Mouse (Mus musculus): ENCODE data around the gene BC024978. TPM values are rescaled to one million over a fixed set of nuclear protein-coding genes. Genes with fewer than 3 reads are reported as not detected.

BC024978 gene
- polyA plus RNA-seq (2012; rRNA removed): 11.2 and 13.5 TPM in 2 replicates

- H3K4me3 ChIP-seq (replicated peaks; ENCODE audit: extremely low read depth, low read depth, low read length): peak within 1 kb of the TSS; percentile 86
- TF ChIP-seq CTCF (IDR thresholded peaks at IDR 0.05; ENCODE audit: insufficient read depth, low read length) (no peak), POLR2A (IDR thresholded peaks at IDR 0.05; ENCODE audit: borderline replicate concordance, extremely low read depth, low read depth, low read length) (peak; percentile 70)
- under 1% methylated on average over 64 of the region's 64 CpGs for whole genome bisulfite sequencing
Measured at GRCm38 (mm10) chr7:27195681-27196611, at the start of gene BC024978, which contains the start of gene Snrpa. TSS of gene BC024978 (plus strand) at chr7:27195781. TSS of gene Snrpa (minus strand) at chr7:27196271.

GRCm38 (mm10) chr7:27153205-27153764 is 42.3 kb upstream of the BC024978 start, which contains the start of gene Cyp2t4:
TSS of gene Cyp2t4 (plus strand) at chr7:27153714.
- TF ChIP-seq POLR2A (IDR thresholded peaks at IDR 0.05; ENCODE audit: borderline replicate concordance, extremely low read depth, low read depth, low read length): no peak
- no peak for TF ChIP-seq CTCF (IDR thresholded peaks at IDR 0.05; ENCODE audit: insufficient read depth, low read length)
- WGBS: 26% methylated on average over 10 of the region's 10 CpGs

More at GRCm38 (mm10) chr7:27195681-27196611, at the start of gene BC024978, which contains the start of gene Snrpa:
- peak; percentile 93 for DNase-seq
- H3K4me1 ChIP-seq (ENCODE audit: control insufficient read depth, insufficient read depth, low read length): no peaks in the 10 kb centered on the region

DNA sequence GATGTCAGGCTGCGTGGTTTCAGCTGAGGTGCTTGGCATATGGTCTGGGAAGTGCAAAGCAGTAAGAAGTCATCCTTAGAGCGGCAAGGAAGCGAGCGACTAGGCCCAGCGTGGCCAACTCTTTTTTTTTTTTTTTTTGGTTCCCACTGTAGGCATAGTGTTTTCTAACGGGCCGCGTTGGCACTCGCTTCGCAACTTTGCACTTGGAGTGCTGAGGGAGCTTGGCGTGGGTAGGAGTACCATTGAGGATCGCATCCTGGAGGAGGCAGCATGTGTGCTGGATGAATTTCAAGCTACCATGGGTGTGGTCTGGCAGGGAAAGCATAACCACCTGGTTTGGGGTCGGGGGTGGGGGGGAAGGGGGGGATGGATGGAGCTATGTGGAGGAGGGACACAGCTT is 39.6 kb upstream of the BC024978 start:
- DNase-seq: no peak
- Histone ChIP-seq H3K4me1 (ENCODE audit: control insufficient read depth, insufficient read depth, low read length) (peaks cover 11% of the 10 kb centered on the region), H3K4me3 (replicated peaks; ENCODE audit: extremely low read depth, low read depth, low read length) (no peak overlapping the region)
- TF ChIP-seq CTCF (IDR thresholded peaks at IDR 0.05; ENCODE audit: insufficient read depth, low read length): no peak
- TF ChIP-seq POLR2A (IDR thresholded peaks at IDR 0.05; ENCODE audit: borderline replicate concordance, extremely low read depth, low read depth, low read length): no peak
- 66% methylated on average over 13 of the region's 13 CpGs for WGBS

More at GRCm38 (mm10) chr7:27153205-27153764, 42.3 kb upstream of the BC024978 start, which contains the start of gene Cyp2t4:
- H3K4me1 ChIP-seq (ENCODE audit: control insufficient read depth, insufficient read depth, low read length): peaks cover 5% of the 10 kb centered on the region
- peak; percentile 54 for DNase-seq
- no peak within 1 kb of the TSS for H3K4me3 ChIP-seq (replicated peaks; ENCODE audit: extremely low read depth, low read depth, low read length)

DNA sequence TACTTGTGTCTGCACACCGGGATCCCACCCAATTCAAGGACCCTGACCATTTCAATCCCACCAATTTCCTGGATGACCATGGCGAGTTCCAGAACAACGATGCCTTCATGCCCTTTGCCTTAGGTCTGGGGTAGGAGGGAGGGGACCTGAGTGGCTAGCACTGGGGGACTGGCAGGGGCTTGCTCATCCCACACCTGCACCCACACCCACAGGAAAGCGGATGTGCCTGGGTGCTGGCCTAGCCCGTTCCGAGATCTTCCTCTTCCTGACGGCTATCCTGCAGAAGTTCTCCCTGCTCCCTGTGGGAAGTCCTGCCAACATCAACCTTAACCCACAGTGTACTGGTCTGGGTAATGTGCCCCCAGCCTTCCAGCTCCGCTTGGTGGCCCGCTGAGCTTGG is 37.4 kb upstream of the BC024978 start:
- DNase-seq: no peak
- no peak overlapping the region for H3K4me3 ChIP-seq (replicated peaks; ENCODE audit: extremely low read depth, low read depth, low read length)
- 84% methylated on average over 9 of the region's 9 CpGs for WGBS
- TF ChIP-seq POLR2A (IDR thresholded peaks at IDR 0.05; ENCODE audit: borderline replicate concordance, extremely low read depth, low read depth, low read length): no peak
- TF ChIP-seq CTCF (IDR thresholded peaks at IDR 0.05; ENCODE audit: insufficient read depth, low read length): no peak
- peaks cover 22% of the 10 kb centered on the region for H3K4me1 ChIP-seq (ENCODE audit: control insufficient read depth, insufficient read depth, low read length)

DNA sequence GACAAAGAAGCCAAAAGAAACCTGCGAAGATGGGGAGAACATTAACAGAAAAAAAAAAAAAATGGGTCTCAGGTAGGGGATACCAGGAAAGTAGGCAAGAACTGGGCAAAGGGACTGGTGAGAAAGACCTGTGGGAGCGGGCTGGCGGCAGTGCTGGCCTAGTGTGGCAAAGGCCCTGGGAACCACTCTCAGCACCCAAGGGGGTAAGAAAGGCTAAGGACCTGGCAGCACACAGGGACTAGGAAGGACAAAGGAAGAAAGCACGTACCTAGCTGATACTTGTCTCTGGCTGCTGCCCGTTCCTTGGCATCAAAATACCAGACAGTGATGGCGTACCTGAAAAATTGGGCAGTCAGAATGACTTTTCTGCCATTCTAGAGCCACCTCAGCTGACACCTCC is 36.3 kb upstream of the BC024978 start:
- WGBS: 89% methylated on average over 6 of the region's 6 CpGs
- no peak for DNase-seq
- no peak for TF ChIP-seq CTCF (IDR thresholded peaks at IDR 0.05; ENCODE audit: insufficient read depth, low read length)
- H3K4me3 ChIP-seq (replicated peaks; ENCODE audit: extremely low read depth, low read depth, low read length): no peak overlapping the region
- H3K4me1 ChIP-seq (ENCODE audit: control insufficient read depth, insufficient read depth, low read length): peaks cover 26% of the 10 kb centered on the region

DNA sequence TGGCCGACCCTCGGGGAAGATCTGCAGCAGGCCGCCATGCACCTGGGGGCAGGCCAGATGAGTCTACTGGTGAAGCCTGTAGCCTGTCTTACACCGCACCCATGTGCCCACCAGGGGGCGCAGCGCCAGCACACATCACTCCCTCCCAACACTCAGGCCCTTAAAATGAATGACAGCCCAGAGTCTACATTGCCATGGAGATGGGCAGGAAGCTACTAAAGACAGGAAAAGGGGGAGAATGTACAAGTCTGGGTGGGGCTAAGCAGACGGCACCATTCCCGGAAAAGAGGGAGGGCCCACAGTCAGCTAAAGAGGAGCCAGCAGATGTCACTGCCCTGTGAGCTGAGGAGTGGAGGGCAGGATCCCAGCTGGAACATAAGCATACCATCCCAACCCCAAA is 35.7 kb upstream of the BC024978 start:
- peak; percentile 85 for DNase-seq
- TF ChIP-seq POLR2A (IDR thresholded peaks at IDR 0.05; ENCODE audit: borderline replicate concordance, extremely low read depth, low read depth, low read length): peak; percentile 50; the same call in 1 of the 2 replicates
- TF ChIP-seq CTCF (IDR thresholded peaks at IDR 0.05; ENCODE audit: insufficient read depth, low read length): peak; percentile 92

DNA sequence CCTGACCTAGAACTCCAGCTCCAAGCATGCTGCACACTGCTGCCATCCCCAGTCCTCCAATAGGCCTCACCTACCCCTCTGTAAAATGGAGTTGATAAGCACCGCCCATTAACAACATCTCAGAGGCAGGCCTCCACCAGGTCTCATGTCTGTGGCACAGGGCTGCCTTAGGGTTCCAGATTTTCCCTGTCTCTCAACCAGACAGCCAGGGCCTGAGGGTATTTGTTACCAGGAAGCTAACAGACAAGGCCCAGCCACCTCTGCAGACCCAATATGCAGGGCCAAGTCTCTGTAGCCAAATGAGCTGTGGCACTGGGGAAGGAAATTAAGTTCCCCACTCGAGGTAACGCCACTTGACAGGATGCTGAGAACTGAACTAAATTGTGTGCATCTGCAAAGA is 34.7 kb upstream of the BC024978 start:
- H3K4me1 ChIP-seq (ENCODE audit: control insufficient read depth, insufficient read depth, low read length): peaks cover 37% of the 10 kb centered on the region
- no peak for TF ChIP-seq POLR2A (IDR thresholded peaks at IDR 0.05; ENCODE audit: borderline replicate concordance, extremely low read depth, low read depth, low read length)
- TF ChIP-seq CTCF (IDR thresholded peaks at IDR 0.05; ENCODE audit: insufficient read depth, low read length): no peak
- WGBS: 56% methylated on average over 3 of the region's 3 CpGs
- DNase-seq: no peak
- H3K4me3 ChIP-seq (replicated peaks; ENCODE audit: extremely low read depth, low read depth, low read length): no peak overlapping the region

More for the DNA sequence above, 35.7 kb upstream of the BC024978 start:
- Histone ChIP-seq H3K4me1 (ENCODE audit: control insufficient read depth, insufficient read depth, low read length) (peaks cover 32% of the 10 kb centered on the region), H3K4me3 (replicated peaks; ENCODE audit: extremely low read depth, low read depth, low read length) (no peak overlapping the region)
- 6% methylated on average over 8 of the region's 8 CpGs for WGBS

DNA sequence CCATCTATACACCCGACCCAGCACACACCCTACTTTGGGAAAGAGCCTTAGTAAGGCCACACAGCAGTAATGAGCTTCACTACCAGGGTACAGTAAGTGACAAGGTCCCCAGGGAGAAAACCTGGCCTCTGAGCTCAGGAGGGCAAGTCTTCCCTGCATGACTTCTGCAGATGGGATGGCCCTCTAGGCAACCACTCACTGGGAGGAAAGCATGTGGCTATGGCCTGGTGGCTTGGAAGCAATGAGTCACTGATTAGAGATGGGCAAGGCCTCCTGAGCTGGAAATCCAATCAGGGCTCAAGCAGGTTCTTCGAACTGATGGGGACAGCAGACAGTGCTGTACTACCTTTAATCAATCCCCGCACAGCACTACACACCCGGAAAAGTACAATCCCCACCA is 33.8 kb upstream of the BC024978 start:
- no peak for TF ChIP-seq POLR2A (IDR thresholded peaks at IDR 0.05; ENCODE audit: borderline replicate concordance, extremely low read depth, low read depth, low read length)
- TF ChIP-seq CTCF (IDR thresholded peaks at IDR 0.05; ENCODE audit: insufficient read depth, low read length): no peak
- Histone ChIP-seq H3K4me3 (replicated peaks; ENCODE audit: extremely low read depth, low read depth, low read length) (no peak overlapping the region), H3K4me1 (ENCODE audit: control insufficient read depth, insufficient read depth, low read length) (peaks cover 37% of the 10 kb centered on the region)
- WGBS: 69% methylated on average over 4 of the region's 4 CpGs
- DNase-seq: no peak

- no peak for DNase-seq
- WGBS: 62% methylated on average over 5 of the region's 5 CpGs
- no peak for TF ChIP-seq POLR2A (IDR thresholded peaks at IDR 0.05; ENCODE audit: borderline replicate concordance, extremely low read depth, low read depth, low read length)
- TF ChIP-seq CTCF (IDR thresholded peaks at IDR 0.05; ENCODE audit: insufficient read depth, low read length): no peak
- peaks cover 42% of the 10 kb centered on the region for H3K4me1 ChIP-seq (ENCODE audit: control insufficient read depth, insufficient read depth, low read length)
- no peak overlapping the region for H3K4me3 ChIP-seq (replicated peaks; ENCODE audit: extremely low read depth, low read depth, low read length)
Measured at GRCm38 (mm10) chr7:27162780-27163449, 32.7 kb upstream of the BC024978 start.
